Mouse (Mus musculus): Measurements from ENCODE around the gene Hdgfl3. TPM values are rescaled to one million over a fixed set of nuclear protein-coding genes. Genes with fewer than 3 reads are reported as not detected.

The Hdgfl3 gene
- polyA plus RNA-seq, 1 experiment from 2014 or later = 9.9 TPM

DNA sequence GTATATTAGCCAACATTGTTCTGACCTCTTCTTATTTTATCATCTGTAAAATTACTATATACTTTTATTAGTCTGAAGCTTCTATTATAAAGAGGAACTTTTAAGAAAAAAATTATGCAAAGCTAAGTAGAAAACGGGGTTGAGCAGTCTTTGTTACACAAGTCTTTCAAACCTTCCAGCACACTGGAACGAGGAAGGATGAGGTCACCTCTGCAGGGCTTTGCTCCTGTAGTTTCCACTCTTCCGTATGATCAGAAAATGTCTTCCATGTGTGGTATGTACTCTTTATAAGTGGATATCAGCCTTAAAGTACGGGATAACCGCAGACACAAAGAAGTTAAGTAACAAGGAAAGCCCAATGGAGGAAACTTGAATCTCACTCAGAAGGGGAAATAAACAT, 98.8 kb downstream of the Hdgfl3 start:
- Histone ChIP-seq H3K9ac (ENCODE audit: low read length) (no peak overlapping the region), H3K27me3 (ENCODE audit: control insufficient read depth, insufficient read depth, low read length) (no peaks in the 10 kb centered on the region), H3K36me3 (ENCODE audit: control insufficient read depth, insufficient read depth) (no peaks in the 10 kb centered on the region), H3K27ac (ENCODE audit: low read length) (no peak overlapping the region), H3K4me1 (ENCODE audit: control insufficient read depth, insufficient read depth, low read length) (no peaks in the 10 kb centered on the region), H3K9me3 (replicated peaks; ENCODE audit: control insufficient read depth, low read length) (no peaks in the 10 kb centered on the region), H3K4me2 (ENCODE audit: low read depth, low read length) (no peak overlapping the region), H3K4me3 (ENCODE audit: low read length) (no peak overlapping the region)
- no peak for ATAC-seq (replicated peaks; ENCODE audit: extremely low read depth, insufficient read depth, low FRiP score)
- 89% methylated on average over 5 of the region's 5 CpGs for WGBS

DNA sequence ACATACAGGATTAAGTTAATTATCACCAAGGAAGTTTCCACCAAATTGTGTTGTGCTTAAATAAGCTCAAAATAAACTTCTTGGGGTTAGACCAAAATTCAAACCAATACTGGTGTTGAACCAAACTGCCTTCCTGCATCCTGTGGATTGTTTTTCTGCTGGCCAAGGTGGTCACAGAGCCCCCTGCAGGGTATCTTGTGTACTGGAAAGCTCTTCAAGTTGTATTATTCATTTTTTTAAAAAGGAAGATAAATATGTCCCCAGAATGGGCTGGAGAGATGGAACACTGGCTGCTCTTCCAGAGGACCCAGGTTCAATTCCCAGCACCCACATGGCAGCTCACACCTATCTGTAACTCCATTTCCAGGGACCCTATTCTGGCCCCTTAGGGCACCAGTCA, 99.4 kb downstream of the Hdgfl3 start:
- Histone ChIP-seq H3K4me1 (ENCODE audit: control insufficient read depth, insufficient read depth, low read length) (peaks cover 2% of the 10 kb centered on the region; the same call in 1 of the 2 replicates), H3K4me3 (ENCODE audit: low read length) (no peak overlapping the region), H3K9ac (ENCODE audit: low read length) (no peak overlapping the region), H3K27me3 (ENCODE audit: control insufficient read depth, insufficient read depth, low read length) (no peaks in the 10 kb centered on the region), H3K9me3 (replicated peaks; ENCODE audit: control insufficient read depth, low read length) (no peaks in the 10 kb centered on the region), H3K4me2 (ENCODE audit: low read depth, low read length) (no peak overlapping the region), H3K27ac (ENCODE audit: low read length) (no peak overlapping the region), H3K36me3 (ENCODE audit: control insufficient read depth, insufficient read depth) (no peaks in the 10 kb centered on the region)
- ATAC-seq (replicated peaks; ENCODE audit: extremely low read depth, insufficient read depth, low FRiP score) = no peak

Other genes with a start within 250 kb of the Hdgfl3 start
- gene Homer2, start 226.9 kb downstream of the Hdgfl3 start, polyA plus RNA-seq (2015; fragmentation: Nextera tagmentation; extraction: Ambion mirVana) = 53.9 and 59.9 TPM in 2 replicates
- 83.3 and 106 TPM in 2 replicates for gene Ramac, start 171.5 kb downstream of the Hdgfl3 start, polyA plus RNA-seq (2015; fragmentation: Nextera tagmentation; extraction: Ambion mirVana)
- gene 3110040N11Rik, start 145.0 kb downstream of the Hdgfl3 start, polyA plus RNA-seq (2015; fragmentation: Nextera tagmentation; extraction: Ambion mirVana) = 35.6 and 42.4 TPM in 2 replicates
- gene Btbd1, start 105.0 kb downstream of the Hdgfl3 start, polyA plus RNA-seq (2015; fragmentation: Nextera tagmentation; extraction: Ambion mirVana) = 86.7 and 87.0 TPM in 2 replicates
- not detected in 2 replicates for gene Gm10160, start 78.7 kb downstream of the Hdgfl3 start, polyA plus RNA-seq (2015; fragmentation: Nextera tagmentation; extraction: Ambion mirVana)
- 35.6 and 44.4 TPM in 2 replicates for gene Tm6sf1, start 75.5 kb downstream of the Hdgfl3 start, polyA plus RNA-seq (2015; fragmentation: Nextera tagmentation; extraction: Ambion mirVana)
- 2.7 and 3.0 TPM in 2 replicates for gene Bnc1, start 57.8 kb upstream of the Hdgfl3 start, polyA plus RNA-seq (2015; fragmentation: Nextera tagmentation; extraction: Ambion mirVana)
- 4.6 and 4.7 TPM in 2 replicates for gene Sh3gl3, start 239.4 kb upstream of the Hdgfl3 start, polyA plus RNA-seq (2015; fragmentation: Nextera tagmentation; extraction: Ambion mirVana)

All from heart, embryonic 16.5 days (tissue).